Mouse (Mus musculus) heart, embryonic 16.5 days (tissue): ENCODE measurements at regions not wholly inside any gene's neighbourhood (a gene's known extent, or its start where the extent isn't known, plus 50 kb on each side); places are given as distances from the start of the nearest gene placed in this dataset.
"Not testable (repeated sequence)": the region's sequence is repeated elsewhere in the genome, so short reads cannot be mapped to it uniquely, and the experiment has no call there.

Experiments
- ATAC-seq: fragments of 200-750 bp; cut with Nextera tagmentation; replicated peaks from 2 replicates; pipeline ENCODE4 v1.8.0; 2017; ENCODE audit warnings: moderate number of reproducible peaks; ENCODE audit not compliant: insufficient read depth, low FRiP score; ENCODE audit errors: extremely low read depth
- H3K27ac ChIP-seq: fragments of 300-500 bp; sonication (generic); 2 replicates; pipeline ENCODE4 v1.5.1; 2014; ENCODE audit warnings: mild to moderate bottlenecking, low read length, control low read depth, moderate library complexity
- H3K27me3 ChIP-seq: fragments of 300-500 bp; sonication (generic); 2 replicates; pipeline ENCODE4 v1.6.1; 2014; ENCODE audit warnings: low read length, mixed read lengths; ENCODE audit not compliant: control insufficient read depth, insufficient read depth
- H3K36me3 ChIP-seq: fragments of 300-500 bp; sonication (generic); 2 replicates; pipeline ENCODE4 v1.6.1; 2014; ENCODE audit not compliant: control insufficient read depth, insufficient read depth
- H3K4me1 ChIP-seq: fragments of 300-500 bp; sonication (generic); 2 replicates; pipeline ENCODE4 v1.6.1; 2014; ENCODE audit warnings: low read length, mixed read lengths; ENCODE audit not compliant: control insufficient read depth, insufficient read depth
- H3K4me2 ChIP-seq: fragments of 300-500 bp; sonication (generic); 2 replicates; pipeline ENCODE4 v1.6.1; 2014; ENCODE audit warnings: low read depth, mild to moderate bottlenecking, control low read depth, low read length
- H3K4me3 ChIP-seq: fragments of 300-500 bp; sonication (generic); 2 replicates; pipeline ENCODE4 v1.5.1; 2014; ENCODE audit warnings: mild to moderate bottlenecking, control low read depth, low read length
- H3K9ac ChIP-seq: fragments of 300-500 bp; sonication (generic); 2 replicates; pipeline ENCODE4 v1.6.1; 2014; ENCODE audit warnings: low read length, control low read depth
- H3K9me3 ChIP-seq: fragments of 300-500 bp; sonication (generic); replicated peaks from 2 replicates; pipeline ENCODE4 v1.6.1; 2016; ENCODE audit warnings: low read length; ENCODE audit not compliant: control insufficient read depth
- WGBS: fragments of 180-500 bp; shearing (Covaris S2); extraction: QIAGEN DNeasy Blood & Tissue Kit; methylation state at CpG from one replicate; pipeline ENCODE4 v1.1.7; 2014; 5-methylcytosine and 5-hydroxymethylcytosine counted together

DNA sequence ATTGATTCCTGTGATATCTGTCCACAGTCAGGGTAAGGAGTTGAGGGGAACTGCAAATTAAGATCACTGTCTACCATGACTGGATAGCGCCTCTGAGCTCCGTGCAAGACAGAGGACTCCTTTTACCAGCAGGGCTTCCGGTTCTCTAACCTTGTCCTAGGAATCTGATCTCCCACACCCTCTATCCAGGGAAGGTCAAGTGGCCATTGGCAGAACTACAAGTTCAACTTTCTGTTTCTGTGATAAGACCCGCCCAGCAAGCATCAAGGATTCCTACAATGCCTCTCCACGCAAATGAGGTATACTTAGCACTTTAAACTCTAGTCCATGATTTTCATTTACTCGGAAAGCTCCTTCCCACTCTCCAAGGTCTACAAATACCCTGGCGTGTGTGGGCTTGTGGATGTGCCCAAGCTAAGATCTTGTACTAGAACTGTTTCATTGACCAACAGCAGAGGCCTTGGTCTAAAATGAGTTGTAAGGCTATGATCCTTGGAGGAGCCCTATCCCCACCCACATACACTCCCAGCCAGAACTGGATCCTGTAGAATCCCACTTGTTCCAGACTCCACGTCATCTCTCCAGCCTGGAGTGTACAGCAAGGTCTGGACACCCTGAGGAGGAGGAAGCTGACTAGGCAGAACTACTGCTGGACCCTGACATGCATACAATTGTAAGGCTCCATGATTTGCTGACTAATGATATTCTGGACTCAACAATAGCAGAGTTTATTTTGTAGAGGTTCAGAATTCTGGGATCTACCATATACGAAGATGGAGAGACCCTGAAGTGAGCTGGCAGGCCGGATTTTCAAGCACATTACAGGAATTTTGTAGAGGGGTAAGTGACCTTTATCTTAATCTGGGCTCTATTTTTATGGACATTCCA, 190.8 kb upstream of the Phyhipl start:
- no peak overlapping the region for H3K4me2 ChIP-seq
- no peak overlapping the region for H3K4me3 ChIP-seq
- H3K36me3 ChIP-seq: no peaks in the 10 kb centered on the region
- no peak overlapping the region for H3K9ac ChIP-seq
- H3K27me3 ChIP-seq: no peaks in the 10 kb centered on the region
- H3K4me1 ChIP-seq: 0 out of 2 replicates have a peak, but pooled peaks cover 2% of the 10 kb centered on the region
- ATAC-seq: no peak
- no peak overlapping the region for H3K27ac ChIP-seq
- WGBS: 73% methylated on average over 10 of the region's 10 CpGs
- peaks cover 7% of the 10 kb centered on the region; the same call in 1 of the 2 replicates for H3K9me3 ChIP-seq

DNA sequence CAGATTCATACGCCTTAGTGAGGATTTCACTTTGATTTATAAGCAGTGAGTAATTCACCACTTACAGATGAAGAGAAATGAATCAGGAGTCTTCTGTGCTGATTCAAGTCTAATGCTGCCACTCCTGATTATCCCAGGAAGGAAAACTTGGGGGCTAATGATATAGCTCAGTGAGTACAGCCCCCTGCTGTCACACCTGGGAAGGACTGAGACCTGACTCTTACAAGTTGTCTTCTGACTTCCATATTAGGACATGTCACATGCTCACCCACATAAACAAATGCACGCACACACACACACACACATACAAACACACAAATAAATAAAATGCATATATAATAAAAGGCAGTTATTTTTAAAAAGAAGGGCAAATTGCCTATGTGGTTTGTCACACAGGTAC, 188.1 kb upstream of the Phyhipl start:
- ATAC-seq: no peak
- Histone ChIP-seq H3K9ac (no peak overlapping the region), H3K9me3 (peaks cover 7% of the 10 kb centered on the region; the same call in 1 of the 2 replicates), H3K4me2 (no peak overlapping the region), H3K27me3 (no peaks in the 10 kb centered on the region), H3K36me3 (no peaks in the 10 kb centered on the region), H3K27ac (no peak overlapping the region), H3K4me3 (no peak overlapping the region), H3K4me1 (0 out of 2 replicates have a peak, but pooled peaks cover 2% of the 10 kb centered on the region)
- WGBS: 84% methylated on average over 2 of the region's 2 CpGs

DNA sequence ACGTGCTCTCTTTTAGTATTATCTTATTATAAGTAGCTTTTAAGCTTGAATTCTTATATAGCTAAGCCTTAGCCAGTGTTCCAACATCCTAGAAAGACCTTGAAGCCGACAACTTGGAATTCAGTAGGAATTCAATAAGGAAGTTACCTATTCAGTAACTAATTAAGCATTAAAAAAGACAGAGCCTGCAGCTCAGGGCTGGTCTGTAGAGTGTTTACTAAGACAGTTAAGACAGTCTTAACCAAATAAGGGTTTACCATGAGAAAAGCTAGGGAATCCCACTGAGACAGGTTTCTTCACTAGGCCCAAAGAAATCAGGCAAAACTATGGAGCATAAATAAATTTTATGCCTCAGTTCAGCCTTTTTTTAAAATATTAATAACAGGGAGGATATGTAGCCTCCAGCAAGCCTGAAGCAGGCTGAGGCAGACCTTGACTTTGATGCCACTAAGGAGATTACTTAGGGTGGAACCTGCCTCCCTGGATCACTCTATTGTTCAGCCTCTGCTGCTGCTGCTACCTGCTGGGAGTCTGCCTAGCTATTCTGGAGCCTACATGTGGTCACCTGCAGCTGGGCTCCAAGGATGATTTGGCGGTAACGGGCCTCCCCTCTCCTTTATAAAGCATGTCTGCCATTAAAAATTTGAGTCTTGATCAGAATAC, 186.5 kb upstream of the Phyhipl start:
- ATAC-seq: no peak
- Histone ChIP-seq H3K4me3 (no peak overlapping the region), H3K4me2 (no peak overlapping the region), H3K9ac (no peak overlapping the region), H3K9me3 (peaks cover 2% of the 10 kb centered on the region), H3K27me3 (no peaks in the 10 kb centered on the region), H3K27ac (no peak overlapping the region), H3K36me3 (no peaks in the 10 kb centered on the region), H3K4me1 (0 out of 2 replicates have a peak, but pooled peaks cover 2% of the 10 kb centered on the region)
- WGBS: 83% methylated on average over 4 of the region's 4 CpGs

GRCm38 (mm10) chr10:70841179-70841578, 185.4 kb upstream of the Phyhipl start:
- not testable (repeated sequence) for H3K36me3 ChIP-seq, H3K4me1 ChIP-seq, H3K9me3 ChIP-seq, H3K9ac ChIP-seq, H3K27me3 ChIP-seq, H3K4me2 ChIP-seq, H3K27ac ChIP-seq, ATAC-seq, H3K4me3 ChIP-seq
- 86% methylated on average over 2 of the region's 2 CpGs for WGBS

DNA sequence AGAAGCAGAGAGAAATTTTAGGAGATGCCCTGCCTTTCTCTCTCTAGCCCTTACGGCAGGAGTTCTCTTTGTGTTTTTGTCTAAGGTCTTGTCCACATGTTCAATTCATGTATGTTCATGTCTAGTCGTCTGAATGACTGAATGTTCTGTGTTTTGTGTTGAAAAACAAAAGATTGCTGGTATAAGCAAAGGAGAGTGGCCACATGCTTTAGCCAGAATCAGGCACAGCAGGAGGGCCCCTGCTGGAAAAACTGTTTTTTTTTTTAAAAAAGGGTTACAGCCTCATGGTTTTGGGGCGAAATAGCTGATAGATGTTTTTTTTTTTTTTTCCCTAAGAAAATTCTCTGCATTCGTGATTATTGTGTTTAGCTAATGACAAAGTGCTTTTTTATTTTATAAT, 182.4 kb upstream of the Phyhipl start:
- H3K4me3 ChIP-seq: no peak overlapping the region
- H3K9me3 ChIP-seq: no peaks in the 10 kb centered on the region; the same call in 1 of the 2 replicates
- no peaks in the 10 kb centered on the region for H3K4me1 ChIP-seq
- no peak overlapping the region for H3K9ac ChIP-seq
- H3K27me3 ChIP-seq: no peaks in the 10 kb centered on the region
- no peak overlapping the region for H3K4me2 ChIP-seq
- 79% methylated on average over 4 of the region's 4 CpGs for WGBS
- H3K27ac ChIP-seq: no peak overlapping the region
- ATAC-seq: no peak
- no peaks in the 10 kb centered on the region for H3K36me3 ChIP-seq

DNA sequence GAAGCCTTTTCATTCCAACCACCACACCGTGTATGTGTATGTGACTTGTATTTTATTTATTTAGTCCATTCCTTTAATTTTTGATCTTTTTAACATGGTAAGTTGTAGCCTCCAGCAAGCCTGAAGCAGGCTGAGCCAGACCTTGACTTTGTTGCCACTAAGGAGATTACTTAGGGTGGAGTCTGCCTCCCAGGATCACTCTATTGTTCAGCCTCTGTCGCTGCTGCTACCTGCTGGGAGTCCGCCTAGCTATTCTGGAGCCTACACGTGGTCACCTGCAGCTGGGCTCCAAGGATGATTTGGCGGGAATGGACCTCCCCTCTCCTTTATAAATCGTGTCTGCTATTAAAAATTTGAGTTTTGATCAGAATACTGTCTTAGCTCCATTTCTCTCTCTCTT, 181.6 kb upstream of the Phyhipl start:
- ATAC-seq: no peak
- WGBS: 78% methylated on average over 6 of the region's 6 CpGs
- H3K27ac ChIP-seq: no peak overlapping the region
- no peaks in the 10 kb centered on the region for H3K4me1 ChIP-seq
- no peak overlapping the region for H3K4me3 ChIP-seq
- no peaks in the 10 kb centered on the region for H3K36me3 ChIP-seq
- no peak overlapping the region for H3K4me2 ChIP-seq
- no peaks in the 10 kb centered on the region for H3K27me3 ChIP-seq
- H3K9me3 ChIP-seq: no peaks in the 10 kb centered on the region; the same call in 1 of the 2 replicates
- H3K9ac ChIP-seq: no peak overlapping the region

- Histone ChIP-seq H3K9ac (no peak overlapping the region), H3K36me3 (no peaks in the 10 kb centered on the region), H3K9me3 (no peaks in the 10 kb centered on the region; the same call in 1 of the 2 replicates), H3K4me1 (no peaks in the 10 kb centered on the region), H3K27me3 (no peaks in the 10 kb centered on the region), H3K27ac (no peak overlapping the region), H3K4me2 (no peak overlapping the region), H3K4me3 (no peak overlapping the region)
- 46% methylated on average over 4 of the region's 4 CpGs for WGBS
- no peak for ATAC-seq
Measured at GRCm38 (mm10) chr10:70832616-70833015, 176.9 kb upstream of the Phyhipl start.

GRCm38 (mm10) chr10:70828217-70828616, 172.5 kb upstream of the Phyhipl start:
- Histone ChIP-seq H3K4me3 (no peak overlapping the region), H3K36me3 (no peaks in the 10 kb centered on the region), H3K27me3 (no peaks in the 10 kb centered on the region), H3K9me3 (no peaks in the 10 kb centered on the region), H3K4me2 (no peak overlapping the region), H3K4me1 (no peaks in the 10 kb centered on the region), H3K9ac (no peak overlapping the region), H3K27ac (no peak overlapping the region)
- 50% methylated on average over 4 of the region's 4 CpGs for WGBS
- peak; percentile 18; the same call in 1 of the 2 replicates for ATAC-seq

DNA sequence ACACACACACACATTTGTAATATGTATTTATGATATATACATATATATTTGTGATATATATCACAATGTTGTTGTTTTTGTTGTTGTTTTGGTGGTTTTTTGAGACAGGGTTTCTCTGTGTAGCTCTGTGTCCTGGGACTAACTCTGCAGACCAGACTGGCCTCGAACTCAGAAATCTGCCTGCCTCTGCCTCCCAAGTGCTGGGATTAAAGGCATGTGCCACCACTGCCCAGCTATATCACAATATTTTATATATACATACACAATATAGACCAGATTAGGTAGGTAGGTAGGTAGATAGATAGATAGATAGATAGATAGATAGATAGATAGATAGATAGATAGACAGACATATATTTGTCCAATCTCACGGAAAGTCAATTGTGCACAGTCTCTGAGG, 171.8 kb upstream of the Phyhipl start:
- 79% methylated on average over 2 of the region's 2 CpGs for WGBS
- not testable (repeated sequence) for H3K27ac ChIP-seq, H3K36me3 ChIP-seq, H3K9ac ChIP-seq, H3K27me3 ChIP-seq, ATAC-seq, H3K4me3 ChIP-seq, H3K4me1 ChIP-seq, H3K9me3 ChIP-seq, H3K4me2 ChIP-seq
